Mouse (Mus musculus): ENCODE data around the gene Atp10a.
A peak's percentile ranks its signal among the peaks of the same experiment; 100 is the strongest.

The Atp10a gene

DNA sequence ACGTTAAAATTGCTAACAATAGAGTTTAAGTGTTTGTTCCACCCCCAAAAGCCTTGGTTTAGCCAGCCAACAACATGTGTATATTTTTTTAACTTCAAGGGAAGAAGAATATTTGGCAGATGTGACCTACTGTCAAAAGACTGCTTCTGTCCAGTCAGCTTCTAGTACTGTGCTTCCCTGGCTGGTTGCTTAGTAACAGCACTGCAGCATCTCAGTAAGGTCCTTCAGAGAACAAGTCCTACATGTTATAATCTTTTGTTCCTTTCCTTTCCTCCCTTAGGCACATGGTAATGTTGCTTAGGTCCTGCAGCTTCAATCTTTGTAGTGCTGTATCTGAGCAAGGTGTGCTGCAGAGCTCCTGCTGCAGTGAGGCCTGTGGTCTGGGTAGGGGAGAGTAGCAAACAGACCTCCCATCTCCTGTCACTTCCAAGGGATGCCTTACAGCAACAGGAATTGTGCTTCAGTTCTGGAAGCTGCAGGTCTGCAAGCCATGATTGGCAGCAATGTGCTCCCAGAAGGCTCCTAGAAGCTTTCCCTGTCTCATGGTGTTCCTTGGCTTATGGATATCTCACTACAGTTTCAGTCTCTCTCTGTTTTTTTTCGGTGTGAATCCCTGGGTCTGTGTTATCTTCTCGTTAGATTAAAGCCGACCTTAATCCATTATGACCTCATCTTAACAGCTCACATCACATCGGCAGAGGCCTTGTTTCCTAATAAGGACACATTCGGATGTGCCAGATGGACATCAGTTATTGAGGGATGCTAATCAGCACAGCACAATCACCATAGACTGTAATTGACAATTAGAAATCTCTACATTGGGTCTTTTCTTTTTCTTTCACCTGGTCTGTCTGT lies 34.3 kb downstream of the Atp10a start:
- DNase-seq (ENCODE audit: low read depth, low spot score), result no peak

DNA sequence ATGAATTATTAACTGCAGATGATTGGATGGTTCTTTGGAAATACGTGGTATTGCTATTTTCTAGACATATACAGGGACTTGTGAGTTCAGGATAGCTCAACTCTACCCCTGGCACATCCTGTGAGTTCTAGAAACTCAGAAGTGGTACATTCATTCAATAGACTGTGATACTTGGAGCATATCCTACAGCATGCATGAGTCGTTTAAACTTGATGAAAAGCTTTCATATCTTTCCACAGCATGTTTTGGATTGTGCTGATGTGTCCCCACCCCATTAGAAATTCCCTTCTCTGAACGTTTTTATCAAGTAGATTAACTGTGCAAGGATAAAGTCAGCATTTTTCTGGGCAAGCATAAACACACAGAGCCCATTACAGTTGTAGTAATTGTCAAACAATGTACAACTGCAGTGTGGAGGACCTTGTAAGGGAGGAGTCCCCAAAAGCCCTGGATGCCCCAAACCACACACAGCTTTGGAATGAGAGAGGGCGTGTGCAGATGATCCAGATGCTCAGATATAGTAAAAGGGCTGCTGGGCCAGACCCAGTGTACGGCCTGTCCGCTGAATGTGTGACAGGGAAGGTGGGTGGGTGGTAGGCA lies 35.1 kb downstream of the Atp10a start:
- no peak for DNase-seq (ENCODE audit: low read depth, low spot score)

DNA sequence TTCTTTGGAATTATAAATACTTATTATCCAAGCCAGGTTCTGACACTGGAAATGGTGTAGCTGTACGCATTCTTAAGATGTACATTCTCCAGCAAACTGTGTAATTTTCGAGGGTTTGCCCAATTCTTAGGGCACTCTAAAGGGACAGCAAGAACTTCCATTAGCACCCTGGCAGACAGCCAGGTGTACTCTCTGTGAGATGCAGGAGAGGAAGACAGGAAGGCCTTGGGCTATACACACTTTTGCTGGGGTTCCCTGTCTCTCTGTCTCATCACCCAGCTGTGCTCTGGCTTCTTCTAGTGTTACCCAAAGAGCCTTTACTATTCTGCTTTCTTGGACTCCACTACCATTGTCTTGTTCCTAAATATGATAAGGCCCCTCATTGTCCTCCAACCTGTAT lies 36.7 kb downstream of the Atp10a start:
- DNase-seq (ENCODE audit: low read depth, low spot score), result no peak

DNA sequence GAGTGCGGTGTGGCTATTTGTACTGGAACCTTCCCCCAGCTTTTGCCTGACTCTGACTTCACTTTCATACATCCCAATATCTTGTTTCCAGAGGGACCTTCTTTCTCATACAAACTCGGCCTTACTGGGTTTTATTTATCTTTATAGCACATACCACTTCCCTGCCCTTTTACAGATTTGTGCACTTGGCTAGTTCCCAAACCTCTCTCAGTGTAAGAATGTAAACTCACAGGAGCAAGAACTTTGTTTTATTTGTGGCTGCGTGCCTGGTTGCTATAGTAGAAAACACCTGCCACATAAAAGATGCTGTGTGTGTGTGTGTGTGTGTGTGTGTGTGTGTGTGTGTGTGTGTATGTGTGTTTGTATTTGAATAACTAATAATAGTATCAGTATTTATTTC lies 37.4 kb downstream of the Atp10a start:
- no peak for DNase-seq (ENCODE audit: low read depth, low spot score)

DNA sequence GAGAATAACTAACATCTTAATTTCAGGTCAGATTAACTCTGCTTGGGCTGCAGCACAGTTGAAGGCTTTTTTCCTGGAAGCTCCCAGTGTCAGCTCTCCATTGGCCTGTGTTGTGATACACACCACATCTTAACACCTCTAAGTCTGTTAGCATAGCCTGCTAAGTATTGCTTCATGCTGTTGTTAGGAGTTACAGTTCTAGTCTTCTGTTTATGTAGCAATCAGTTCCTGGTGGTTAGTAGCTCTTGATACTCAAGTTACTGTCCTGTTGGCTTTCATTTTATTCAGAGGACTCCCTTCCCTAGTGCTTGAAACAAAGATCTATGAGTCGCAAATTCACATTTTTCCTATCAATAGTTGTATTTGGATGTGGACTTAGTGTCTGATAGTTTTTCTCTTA lies 39.7 kb downstream of the Atp10a start:
- no peak for DNase-seq (ENCODE audit: low read depth, low spot score)

DNA sequence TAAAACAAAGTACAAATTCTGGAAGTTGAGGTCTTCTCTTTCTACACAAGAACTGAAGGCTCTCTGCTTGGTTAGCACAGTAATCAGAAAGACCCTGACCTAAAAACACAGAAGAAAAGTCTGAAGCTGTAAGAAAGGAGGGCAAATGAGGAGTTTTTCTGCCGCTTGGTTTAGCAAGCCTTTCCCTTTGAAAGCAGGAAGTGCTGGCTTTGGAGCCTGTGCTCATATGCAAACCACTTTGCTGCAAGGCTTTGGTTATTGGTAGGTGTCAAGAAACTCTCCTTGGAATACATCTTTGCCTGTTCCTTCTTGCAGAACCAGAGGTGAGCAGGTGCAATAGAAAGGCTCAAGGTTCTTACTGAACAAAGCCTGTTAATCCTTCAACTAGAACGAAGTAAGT lies 41.1 kb downstream of the Atp10a start:
- peak; percentile 53 for DNase-seq (ENCODE audit: low read depth, low spot score)

DNA sequence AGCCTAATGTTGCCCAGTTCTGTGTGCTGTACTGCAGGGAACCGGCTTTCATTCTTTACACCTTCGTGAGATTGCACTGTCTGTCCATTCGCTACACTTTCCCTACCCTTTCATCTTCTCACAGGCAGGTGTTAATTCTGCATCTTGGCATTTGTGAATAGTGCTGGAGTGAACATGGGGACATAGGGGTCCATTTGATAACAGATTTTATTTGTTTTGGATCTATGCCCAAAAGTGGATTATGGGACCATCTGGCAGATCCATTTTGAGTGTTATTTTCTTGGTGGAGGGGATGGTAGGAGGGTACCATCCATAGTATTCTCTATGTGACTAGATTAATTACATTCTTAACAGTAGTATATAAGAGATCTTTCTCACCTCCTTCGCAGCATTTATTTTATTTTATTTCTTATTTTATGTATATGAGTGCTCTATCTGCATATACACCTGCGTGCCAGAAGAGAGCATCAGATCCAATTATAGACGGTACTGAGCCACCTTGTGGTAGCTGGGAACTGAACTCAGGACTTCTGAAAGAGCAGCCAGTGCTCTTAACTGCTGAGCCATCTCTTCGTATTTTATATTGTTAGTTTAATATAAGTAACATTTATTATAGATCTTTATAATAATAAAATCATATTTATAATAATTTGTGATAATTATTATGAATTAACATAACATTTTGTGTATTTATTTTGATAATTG lies 42.9 kb downstream of the Atp10a start:
- no peak for DNase-seq (ENCODE audit: low read depth, low spot score)

DNA sequence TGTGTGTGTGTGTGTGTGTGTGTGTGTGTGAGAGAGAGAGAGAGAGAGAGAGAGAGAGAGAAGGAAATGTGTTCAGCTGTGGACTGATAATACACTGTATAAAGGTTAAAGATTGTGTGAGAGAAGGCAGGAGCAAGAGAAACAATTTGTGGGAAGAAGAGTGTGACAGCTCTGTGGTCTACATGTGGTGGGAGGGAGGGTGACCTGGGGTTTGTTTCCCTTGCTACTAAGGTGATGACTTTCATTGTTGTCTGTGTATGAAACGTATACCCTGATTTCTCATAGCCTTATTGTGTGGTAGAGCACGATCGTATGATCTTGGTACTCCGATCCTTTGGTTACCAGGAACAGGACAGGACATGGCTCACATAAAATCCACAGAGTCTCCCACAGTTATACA lies 45.3 kb downstream of the Atp10a start:
- peak; percentile 34 for DNase-seq (ENCODE audit: low read depth, low spot score)

DNA sequence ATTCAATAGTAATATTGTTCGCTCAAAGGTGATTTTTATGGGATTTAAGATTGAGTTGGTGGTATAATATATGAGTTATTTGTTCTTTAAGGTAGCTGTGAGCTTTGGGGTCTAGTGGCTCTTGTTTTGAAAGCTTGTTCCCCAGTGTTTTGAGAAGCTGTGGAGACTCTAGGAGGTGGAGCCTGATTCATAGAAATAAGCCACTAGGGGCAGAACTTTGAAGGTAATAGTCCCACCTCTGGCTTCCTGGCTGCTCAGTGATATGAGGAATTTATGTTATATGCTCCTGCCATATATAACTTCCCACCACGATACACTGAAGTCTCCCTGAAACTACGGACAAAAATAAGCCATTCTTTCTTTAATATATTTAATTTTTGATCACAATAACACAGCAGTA lies 49.2 kb downstream of the Atp10a start:
- DNase-seq (ENCODE audit: low read depth, low spot score), result no peak

DNA sequence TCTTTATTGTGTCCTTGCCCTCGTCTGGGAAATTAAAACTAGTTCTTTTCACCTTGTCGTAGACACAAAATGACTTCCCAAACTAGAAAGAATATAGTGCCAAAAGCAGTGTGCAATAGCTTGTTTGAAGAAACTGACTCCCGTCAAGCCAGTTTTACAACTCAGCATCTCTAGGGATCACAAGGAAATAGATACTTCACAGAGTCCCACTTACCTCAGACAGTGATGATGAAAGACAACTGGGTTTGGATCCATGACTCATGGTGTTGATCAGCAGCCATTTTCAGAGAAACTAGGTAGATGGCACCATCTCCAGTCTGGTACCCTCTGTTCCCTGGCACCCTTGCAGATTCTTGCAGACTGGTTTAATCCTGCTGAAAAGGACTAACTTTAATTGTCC lies 53.3 kb downstream of the Atp10a start:
- DNase-seq (ENCODE audit: low read depth, low spot score), result no peak

DNA sequence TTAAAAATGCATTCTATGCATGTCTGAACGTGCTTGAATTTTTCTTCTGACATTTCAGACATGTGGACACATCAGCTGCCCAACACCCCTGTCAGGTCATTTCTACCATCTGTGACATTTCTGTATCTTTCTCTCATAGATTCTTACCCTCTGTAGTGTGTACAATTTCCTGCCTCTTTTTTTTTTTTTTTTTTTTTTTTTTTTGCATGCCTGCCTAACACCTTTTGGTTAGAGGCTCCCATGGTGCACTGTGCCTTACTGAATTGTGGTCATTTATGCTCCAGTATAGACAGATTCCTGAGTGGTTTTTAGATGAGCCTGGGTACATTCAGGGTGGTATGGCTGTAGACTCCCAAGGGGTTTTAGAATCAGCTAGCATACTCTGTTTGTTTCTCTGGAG lies 54.3 kb downstream of the Atp10a start:
- DNase-seq (ENCODE audit: low read depth, low spot score), result peak; percentile 34

DNA sequence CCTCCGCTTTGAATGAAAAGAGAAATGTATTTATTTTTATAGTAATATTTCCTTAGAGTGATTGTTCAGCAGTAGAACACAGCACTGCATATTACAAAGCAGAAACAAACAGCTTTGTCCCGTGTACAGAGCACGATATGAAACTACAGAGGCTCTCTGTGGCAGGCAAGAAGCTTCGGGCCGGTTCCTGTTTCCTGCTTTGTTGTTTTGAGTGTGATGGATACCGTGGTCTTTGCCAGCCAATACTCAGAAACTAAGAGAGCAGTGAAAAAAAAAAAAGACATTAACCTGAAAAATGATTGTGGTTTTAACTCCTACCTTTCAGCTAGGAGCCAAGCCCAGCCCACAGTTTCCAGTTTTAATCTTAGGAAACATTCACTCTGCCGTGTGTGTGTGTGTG lies 55.8 kb downstream of the Atp10a start:
- peak; percentile 68 for DNase-seq (ENCODE audit: low read depth, low spot score)

DNA sequence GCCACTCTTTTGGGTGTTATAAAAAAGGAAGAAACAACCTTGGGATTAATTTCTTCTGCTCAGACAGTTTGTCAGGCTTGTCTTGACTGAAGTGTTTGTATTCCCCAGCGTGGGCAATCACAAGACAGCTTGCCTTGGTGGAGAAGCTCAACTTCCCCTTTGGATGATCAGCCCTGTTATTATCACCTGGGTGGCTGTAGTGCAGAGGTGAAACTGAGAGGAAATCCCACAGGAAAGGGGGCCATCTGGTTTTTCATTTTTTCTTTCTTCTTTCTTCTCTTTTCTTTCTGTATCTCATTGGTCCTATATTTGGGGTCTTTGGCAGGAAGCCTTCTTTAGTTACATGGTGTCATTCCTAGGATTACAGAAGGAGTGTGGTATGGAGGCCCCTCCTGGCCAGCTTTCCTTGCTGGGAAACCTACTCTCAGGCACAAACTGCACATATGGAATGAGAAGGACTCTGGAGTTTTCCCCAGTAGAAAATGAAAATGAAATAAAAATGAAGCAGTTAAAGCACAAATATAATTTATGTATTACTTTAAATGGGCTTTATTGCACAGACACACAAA lies 59.7 kb downstream of the Atp10a start:
- DNase-seq (ENCODE audit: low read depth, low spot score), result no peak

DNA sequence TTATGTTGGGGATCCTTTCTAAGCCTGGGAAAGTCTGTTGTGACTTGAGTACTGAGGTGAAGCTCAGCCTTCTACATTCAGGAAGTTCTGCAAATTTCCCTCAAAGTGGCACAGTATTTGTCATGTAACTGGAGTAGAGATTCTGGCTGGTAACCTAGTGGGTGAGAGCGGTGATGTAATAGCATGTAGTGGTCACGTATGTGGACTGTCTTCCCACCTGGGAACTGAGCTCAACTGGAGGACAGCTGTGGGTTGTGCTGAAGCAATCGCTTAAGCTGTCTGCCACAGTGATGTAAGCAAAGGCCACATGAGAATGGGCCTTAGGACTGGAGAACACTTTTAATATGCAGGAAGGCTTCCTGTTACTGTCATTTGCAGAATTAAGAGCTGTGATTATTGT lies 60.7 kb downstream of the Atp10a start:
- DNase-seq (ENCODE audit: low read depth, low spot score), result no peak

DNA sequence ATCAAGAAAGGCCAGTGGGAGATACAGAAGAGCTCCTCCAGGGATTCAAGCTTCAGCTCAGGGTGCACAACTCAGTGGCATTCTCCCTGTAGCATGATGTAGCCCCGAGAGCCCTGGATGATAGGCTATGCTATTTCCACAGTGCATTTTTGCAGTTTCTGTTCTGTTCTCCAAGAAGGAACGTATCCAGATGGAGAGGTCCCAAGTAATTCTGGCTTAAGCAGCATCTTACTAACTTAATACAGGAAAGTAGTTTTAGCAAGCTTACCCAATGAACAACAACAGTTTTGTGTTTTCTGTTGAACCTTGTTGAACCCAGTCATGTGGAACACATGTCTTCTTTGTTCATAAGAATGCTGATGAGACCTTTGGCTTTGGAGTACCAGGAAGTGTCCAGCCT lies 62.6 kb downstream of the Atp10a start:
- no peak for DNase-seq (ENCODE audit: low read depth, low spot score)

DNA sequence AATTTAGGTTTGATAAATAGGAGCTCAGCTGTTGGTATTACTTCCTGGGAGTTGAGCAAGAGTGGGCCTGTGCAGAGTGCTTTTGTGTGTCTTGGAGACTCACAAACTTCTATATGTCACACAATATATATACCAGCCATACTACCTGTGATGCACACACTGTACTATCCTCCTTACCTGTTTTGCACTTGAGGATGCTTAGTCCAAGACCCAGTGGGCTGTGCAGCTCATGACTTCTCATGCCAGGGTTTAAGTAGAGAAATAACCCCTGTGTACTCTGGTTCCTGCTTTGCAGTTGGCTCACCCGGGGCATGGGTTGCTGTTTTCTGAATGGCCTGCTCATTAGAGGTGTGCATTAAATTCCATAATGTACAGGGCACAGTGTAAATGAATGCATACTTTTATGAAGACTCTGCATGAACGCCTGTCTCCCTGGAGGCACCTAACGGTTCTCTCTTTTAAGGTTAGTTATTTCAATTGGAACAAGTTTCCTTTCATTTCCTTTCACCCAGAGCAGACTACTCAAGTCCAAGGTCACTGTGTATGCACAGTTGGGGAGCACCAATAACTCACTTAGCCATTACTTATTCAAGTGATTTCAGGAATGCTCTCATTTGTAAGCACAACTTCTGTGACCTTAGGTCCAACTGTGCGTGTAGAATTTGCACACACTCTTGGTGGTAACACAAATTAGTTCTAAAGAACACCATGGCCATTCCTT lies 63.4 kb downstream of the Atp10a start:
- no peak for DNase-seq (ENCODE audit: low read depth, low spot score)

DNA sequence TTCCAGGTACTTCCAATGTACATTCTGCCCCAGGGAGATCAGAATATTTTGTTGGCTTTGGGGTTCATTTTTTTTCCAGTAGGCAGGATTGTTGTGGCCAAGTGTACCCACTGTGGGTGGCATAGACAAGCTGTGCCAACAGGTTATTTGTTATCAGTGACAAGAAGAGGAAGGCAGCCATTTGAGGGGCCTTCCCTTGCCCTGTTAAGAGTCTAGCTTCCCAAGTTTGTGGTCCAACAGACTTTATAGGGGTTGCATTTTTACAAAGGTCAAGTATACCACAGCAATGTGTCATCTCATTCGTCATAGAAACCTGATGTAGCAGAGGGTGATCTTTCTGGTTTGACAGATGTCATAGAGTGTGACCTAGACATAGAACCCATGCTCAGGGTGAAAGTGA lies 66.3 kb downstream of the Atp10a start:
- no peak for DNase-seq (ENCODE audit: low read depth, low spot score)

DNA sequence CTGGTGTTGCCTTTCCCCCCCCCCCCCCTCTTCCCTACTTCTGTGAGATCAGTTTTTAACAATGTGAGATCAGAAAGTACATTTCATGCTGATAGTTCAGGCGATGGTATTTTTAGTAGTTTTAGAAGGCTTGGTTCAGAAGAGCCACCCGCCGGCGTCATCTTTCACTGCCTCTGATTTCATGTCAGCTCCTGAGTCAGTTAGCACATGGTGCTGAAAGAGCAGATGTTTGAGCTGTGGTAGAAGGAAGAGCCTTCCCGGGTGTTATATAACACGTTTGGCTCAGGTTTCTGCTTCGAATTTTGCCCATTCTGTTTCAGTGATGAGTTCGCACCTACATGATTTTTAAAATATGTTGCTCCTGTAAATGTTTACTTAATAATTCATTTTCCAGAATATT lies 74.2 kb downstream of the Atp10a start:
- peak; percentile 32 for DNase-seq (ENCODE audit: low read depth, low spot score)

DNA sequence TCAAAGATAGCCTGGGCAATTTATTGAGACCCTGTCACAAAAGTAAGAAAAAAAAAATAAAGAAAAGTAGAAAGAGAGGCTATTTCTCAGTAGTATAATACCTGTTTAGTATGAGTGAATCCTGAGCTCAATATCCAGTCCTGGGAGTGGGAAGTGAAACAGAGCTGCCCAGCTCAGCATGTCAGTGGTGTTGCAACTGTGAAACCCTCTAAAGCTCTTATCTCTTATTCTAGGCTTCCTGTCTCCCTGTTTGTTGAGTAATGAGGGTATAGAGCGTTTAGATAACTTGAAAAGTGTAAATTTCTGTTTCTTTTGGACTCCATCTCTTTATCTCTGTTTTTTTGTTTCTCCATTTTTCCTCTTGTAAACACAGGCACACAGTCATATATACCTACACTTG lies 74.9 kb downstream of the Atp10a start:
- DNase-seq (ENCODE audit: low read depth, low spot score), result peak; percentile 22

DNA sequence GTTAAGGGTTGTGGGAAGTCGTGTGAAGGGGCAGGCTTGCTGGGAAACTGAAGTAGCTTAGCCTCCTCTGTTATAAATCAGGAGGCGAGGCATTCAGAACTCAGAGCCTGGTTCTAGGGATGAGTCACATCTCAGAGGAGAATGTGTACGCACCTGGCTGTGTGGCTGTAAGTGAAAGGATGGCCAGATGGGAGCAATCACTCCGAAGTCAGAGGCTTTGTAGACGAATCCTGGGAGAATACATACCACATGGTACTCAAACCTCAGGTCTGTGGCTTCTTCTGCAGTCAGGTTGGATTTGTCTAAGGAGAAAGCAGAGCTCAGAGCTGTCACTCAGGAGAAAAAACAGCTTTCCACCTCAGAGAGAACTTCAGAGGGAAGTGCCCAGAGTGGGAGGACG lies 76.4 kb downstream of the Atp10a start:
- no peak for DNase-seq (ENCODE audit: low read depth, low spot score)

DNA sequence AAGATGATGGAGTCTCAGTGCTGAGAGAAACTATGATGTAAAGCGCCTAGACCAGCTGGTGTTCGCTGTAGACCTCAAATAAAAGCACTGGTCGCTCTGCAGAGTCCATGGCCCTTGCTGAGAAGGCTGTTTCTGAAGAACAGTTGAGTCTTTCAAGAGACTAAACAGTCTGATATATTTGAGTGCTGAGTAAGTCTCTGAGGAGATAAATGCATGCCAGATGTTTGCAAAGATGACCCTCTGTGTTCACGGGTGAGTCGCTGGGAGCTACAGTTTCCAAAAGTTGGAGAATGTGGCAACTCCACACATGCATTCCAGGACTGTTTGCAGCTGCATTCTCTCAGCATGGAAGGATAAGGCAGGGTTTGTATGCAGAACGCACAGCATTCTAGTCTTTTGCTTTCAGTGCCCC lies 77.5 kb downstream of the Atp10a start:
- no peak for DNase-seq (ENCODE audit: low read depth, low spot score)

Measured in CD4-positive, CD25-positive, alpha-beta regulatory T cell, adult 2 months (primary cell).